In the genomic region with DNA sequence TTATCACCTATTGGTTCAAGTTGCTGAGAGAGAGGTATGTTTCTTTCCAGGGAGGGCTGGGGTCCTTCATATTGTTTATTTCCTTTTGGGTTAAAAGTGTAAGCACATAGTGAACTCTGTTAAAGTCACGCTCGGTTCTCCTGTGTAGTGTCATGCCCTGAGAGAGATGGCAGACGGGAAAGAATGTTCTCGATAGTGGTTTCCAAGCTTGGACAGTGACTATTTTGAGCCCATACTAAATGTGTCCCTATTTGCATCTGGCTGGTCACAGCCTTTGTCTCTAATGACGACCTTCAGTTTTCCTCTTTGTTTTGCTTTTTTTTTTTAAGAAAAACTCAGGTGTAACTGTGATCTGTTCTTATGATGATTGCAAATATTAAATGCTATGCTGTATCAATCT, we compare ENCODE assay signal across 27 mouse cellular contexts.
"Had no signal": no experiment of that assay in that cellular context is flagged by ENCODE, and none has a peak within 500 bp of the region (broad histone marks: within the 10 kb centered on the region; RNA-seq: fewer than 3 reads in every experiment).

No protein-coding gene starts in this region.

- DNase-seq: gastrocnemius, adult 2 months; gastrocnemius, postnatal 10 days; gastrocnemius, postnatal 25 days; kidney, adult 18-20 months; kidney, adult 8-10 months; kidney, postnatal 10 days; kidney, postnatal 25 days; kidney, postnatal 4 days; liver; liver, embryonic 13.5 days; liver, postnatal 0 days had no signal

- H3K9ac ChIP-seq: heart, embryonic 13.5 days; heart, embryonic 15.5 days; hindbrain, embryonic 12.5 days; hindbrain, embryonic 14.5 days; intestine, embryonic 15.5 days; limb, embryonic 12.5 days; liver, embryonic 13.5 days; liver, embryonic 15.5 days; liver, postnatal 0 days had no signal

- H3K27ac ChIP-seq: gastrocnemius, adult 2 months; heart, embryonic 13.5 days; heart, embryonic 15.5 days; hindbrain, embryonic 10.5 days; hindbrain, embryonic 12.5 days; hindbrain, embryonic 14.5 days; intestine, embryonic 15.5 days; layer of hippocampus, adult 2 months; left cerebral cortex, adult 2 months; limb, embryonic 10.5 days; limb, embryonic 12.5 days; liver, embryonic 13.5 days; liver, embryonic 15.5 days had no signal

- H3K36me3 ChIP-seq: hindbrain, embryonic 10.5 days; hindbrain, embryonic 12.5 days; intestine, embryonic 15.5 days; limb, embryonic 10.5 days; limb, embryonic 12.5 days; liver, embryonic 13.5 days; liver, embryonic 15.5 days had no signal

- H3K9me3 ChIP-seq: heart, embryonic 10.5 days; heart, embryonic 13.5 days; heart, embryonic 15.5 days; hindbrain, embryonic 10.5 days; hindbrain, embryonic 12.5 days; intestine, embryonic 15.5 days; limb, embryonic 10.5 days; limb, embryonic 12.5 days; liver, embryonic 13.5 days; liver, embryonic 15.5 days had no signal

- H3K4me3 ChIP-seq: gastrocnemius, adult 2 months; heart, embryonic 10.5 days; heart, embryonic 13.5 days; heart, embryonic 15.5 days; hindbrain, embryonic 10.5 days; hindbrain, embryonic 12.5 days; intestine, embryonic 15.5 days; layer of hippocampus, adult 2 months; left cerebral cortex, adult 2 months; limb, embryonic 10.5 days; limb, embryonic 12.5 days; liver, embryonic 13.5 days; liver, embryonic 15.5 days had no signal

- ATAC-seq: hindbrain, embryonic 16.5 days; inflammation-experienced regulatory T-cells, adult 6 months; intestine, embryonic 15.5 days; intestine, postnatal 0 days; liver, postnatal 0 days had no signal

- H3K4me2 ChIP-seq: heart, embryonic 13.5 days; heart, embryonic 15.5 days; hindbrain, embryonic 12.5 days; hindbrain, embryonic 14.5 days; intestine, embryonic 15.5 days; limb, embryonic 12.5 days; liver, embryonic 11.5 days; liver, embryonic 13.5 days; liver, embryonic 15.5 days had no signal

- H3K4me1 ChIP-seq: hindbrain, embryonic 10.5 days; hindbrain, embryonic 12.5 days; intestine, embryonic 15.5 days; limb, embryonic 10.5 days; limb, embryonic 12.5 days; liver, embryonic 13.5 days; liver, embryonic 15.5 days had no signal

- H3K27me3 ChIP-seq: heart, embryonic 13.5 days; heart, embryonic 15.5 days; hindbrain, embryonic 12.5 days; intestine, embryonic 15.5 days; limb, embryonic 12.5 days; liver, embryonic 13.5 days; liver, embryonic 15.5 days had no signal
